Mouse (Mus musculus): ENCODE measurements around the gene Carns1. TPM values are rescaled to one million over a fixed set of nuclear protein-coding genes. Genes with fewer than 3 reads are reported as not detected.

The Carns1 gene
- polyA plus RNA-seq, 1 experiment from 2014 or later: 2.6 TPM

DNA sequence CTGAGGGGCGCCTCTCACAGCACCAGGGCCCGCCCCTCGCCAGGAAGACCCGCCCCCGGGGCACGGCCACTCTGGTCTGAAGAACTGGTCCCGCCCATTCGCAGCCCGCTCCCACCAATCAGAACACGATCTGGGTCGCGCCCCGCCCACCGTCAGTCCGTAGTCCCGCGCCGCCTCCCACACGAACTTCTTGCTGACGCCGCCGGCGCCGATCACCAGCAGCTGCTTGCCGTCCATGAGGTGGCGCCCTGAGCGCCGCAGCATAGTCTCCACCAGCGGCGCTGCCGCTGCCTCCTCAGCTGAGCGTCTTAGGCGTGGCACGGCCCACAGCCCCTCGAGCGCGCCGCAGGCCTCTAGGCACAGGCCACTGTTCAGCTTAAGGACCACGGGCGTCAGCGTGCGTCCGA lies 5.9 kb downstream of the Carns1 start:
- under 1% methylated on average over 42 of the region's 43 CpGs for WGBS
- H3K27me3 ChIP-seq: no peaks in the 10 kb centered on the region

GRCm38 (mm10) chr19:4166678-4167476 lies 8.4 kb downstream of the Carns1 start:
- Histone ChIP-seq H3K9ac (no peak overlapping the region), H3K4me2 (replicated peaks) (no peak overlapping the region), H3K27ac (no peak overlapping the region), H3K27me3 (no peaks in the 10 kb centered on the region), H3K4me3 (no peak overlapping the region), H3K9me3 (no peaks in the 10 kb centered on the region), H3K36me3 (peaks cover 2% of the 10 kb centered on the region; the same call in 1 of the 2 replicates), H3K4me1 (peaks cover 17% of the 10 kb centered on the region)
- ATAC-seq (ENCODE audit: insufficient number of reproducible peaks, insufficient read depth, low FRiP score, low TSS enrichment): no peak
- WGBS: 81% methylated on average over 9 of the region's 9 CpGs

More for the DNA sequence above, 5.9 kb downstream of the Carns1 start:
- H3K4me1 ChIP-seq: peaks cover 9% of the 10 kb centered on the region; the same call in 1 of the 2 replicates
- peak overlapping the region; percentile 73 for H3K9ac ChIP-seq
- H3K9me3 ChIP-seq: no peaks in the 10 kb centered on the region
- H3K36me3 ChIP-seq: no peaks in the 10 kb centered on the region
- peak overlapping the region; percentile 84 for H3K4me2 ChIP-seq (replicated peaks)
- peak overlapping the region; percentile 41 for H3K4me3 ChIP-seq
- peak; percentile 91 for ATAC-seq (ENCODE audit: insufficient number of reproducible peaks, insufficient read depth, low FRiP score, low TSS enrichment)
- peak overlapping the region; percentile 78 for H3K27ac ChIP-seq

DNA sequence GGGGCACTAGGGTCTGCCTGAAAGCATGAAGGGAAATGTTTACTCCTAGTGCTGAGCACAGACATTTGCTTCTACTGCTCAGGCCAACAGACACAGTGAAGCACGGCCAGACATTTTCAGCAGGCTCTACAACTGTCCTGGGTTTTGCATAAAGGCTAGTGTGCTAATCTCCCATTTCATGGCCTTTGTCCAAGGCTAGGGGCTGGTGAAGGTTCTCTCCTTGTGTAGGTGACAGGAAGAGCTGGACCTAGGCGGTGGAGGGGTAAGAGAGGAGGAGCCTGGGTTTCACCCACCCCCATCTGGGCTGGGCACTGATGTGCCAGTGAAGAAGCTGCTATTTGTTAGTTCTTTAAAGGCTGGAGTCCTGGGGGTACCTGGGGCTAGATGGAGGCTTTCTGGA lies 10.6 kb downstream of the Carns1 start:
- Histone ChIP-seq H3K4me3 (no peak overlapping the region), H3K9ac (no peak overlapping the region), H3K27ac (no peak overlapping the region), H3K9me3 (no peaks in the 10 kb centered on the region), H3K4me2 (replicated peaks) (no peak overlapping the region), H3K27me3 (no peaks in the 10 kb centered on the region), H3K36me3 (peaks cover 14% of the 10 kb centered on the region), H3K4me1 (peaks cover 9% of the 10 kb centered on the region)
- ATAC-seq (ENCODE audit: insufficient number of reproducible peaks, insufficient read depth, low FRiP score, low TSS enrichment): no peak
- 70% methylated on average over 2 of the region's 2 CpGs for WGBS

GRCm38 (mm10) chr19:4164100-4164499 lies 11.2 kb downstream of the Carns1 start:
- Histone ChIP-seq H3K4me2 (replicated peaks) (no peak overlapping the region), H3K4me3 (no peak overlapping the region)

DNA sequence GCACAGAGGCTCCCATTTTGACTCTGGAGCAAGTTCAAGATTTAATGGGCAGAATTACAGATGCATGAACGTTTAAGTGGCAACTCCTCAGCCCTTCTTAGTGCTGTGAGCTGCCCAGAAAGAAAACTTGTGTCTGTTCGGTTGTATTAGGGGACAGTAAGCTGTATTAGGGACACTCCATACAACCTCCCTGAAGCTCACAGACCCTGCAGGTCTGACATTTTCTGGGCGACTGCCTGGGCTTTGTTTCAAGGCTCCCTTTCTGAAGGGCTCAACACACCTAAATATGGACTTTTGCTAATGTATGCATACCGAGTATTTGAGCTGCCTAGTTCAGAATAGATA lies 11.8 kb downstream of the Carns1 start:
- Histone ChIP-seq H3K4me1 (peaks cover 8% of the 10 kb centered on the region), H3K9ac (peak overlapping the region; percentile 76), H3K9me3 (no peaks in the 10 kb centered on the region), H3K36me3 (peaks cover 26% of the 10 kb centered on the region), H3K4me2 (replicated peaks) (peak overlapping the region; percentile 85), H3K27me3 (no peaks in the 10 kb centered on the region), H3K4me3 (peak overlapping the region; percentile 71), H3K27ac (peak overlapping the region; percentile 80)
- WGBS: 42% methylated on average over 4 of the region's 4 CpGs
- ATAC-seq (ENCODE audit: insufficient number of reproducible peaks, insufficient read depth, low FRiP score, low TSS enrichment): no peak

More at GRCm38 (mm10) chr19:4164100-4164499, 11.2 kb downstream of the Carns1 start:
- H3K36me3 ChIP-seq: peaks cover 20% of the 10 kb centered on the region
- H3K9me3 ChIP-seq: no peaks in the 10 kb centered on the region
- no peak for ATAC-seq (ENCODE audit: insufficient number of reproducible peaks, insufficient read depth, low FRiP score, low TSS enrichment)
- H3K4me1 ChIP-seq: peaks cover 8% of the 10 kb centered on the region
- H3K9ac ChIP-seq: no peak overlapping the region
- H3K27me3 ChIP-seq: no peaks in the 10 kb centered on the region
- no peak overlapping the region for H3K27ac ChIP-seq
- WGBS: 79% methylated on average over 3 of the region's 3 CpGs

GRCm38 (mm10) chr19:4162646-4163542 lies 12.4 kb downstream of the Carns1 start, which contains the start of gene Rps6kb2:
Rps6kb2 (minus strand) TSS chr19:4163354.
- H3K4me1 ChIP-seq: peaks cover 8% of the 10 kb centered on the region
- peaks cover 32% of the 10 kb centered on the region for H3K36me3 ChIP-seq
- peak within 1 kb of the TSS; percentile 85 for H3K4me2 ChIP-seq (replicated peaks)
- peak within 1 kb of the TSS; percentile 71 for H3K4me3 ChIP-seq
- WGBS: 7% methylated on average over 42 of the region's 42 CpGs
- peak within 1 kb of the TSS; percentile 76 for H3K9ac ChIP-seq
- peak within 1 kb of the TSS; percentile 80 for H3K27ac ChIP-seq
- ATAC-seq (ENCODE audit: insufficient number of reproducible peaks, insufficient read depth, low FRiP score, low TSS enrichment): peak; percentile 64
- H3K27me3 ChIP-seq: no peaks in the 10 kb centered on the region
- H3K9me3 ChIP-seq: no peaks in the 10 kb centered on the region

DNA sequence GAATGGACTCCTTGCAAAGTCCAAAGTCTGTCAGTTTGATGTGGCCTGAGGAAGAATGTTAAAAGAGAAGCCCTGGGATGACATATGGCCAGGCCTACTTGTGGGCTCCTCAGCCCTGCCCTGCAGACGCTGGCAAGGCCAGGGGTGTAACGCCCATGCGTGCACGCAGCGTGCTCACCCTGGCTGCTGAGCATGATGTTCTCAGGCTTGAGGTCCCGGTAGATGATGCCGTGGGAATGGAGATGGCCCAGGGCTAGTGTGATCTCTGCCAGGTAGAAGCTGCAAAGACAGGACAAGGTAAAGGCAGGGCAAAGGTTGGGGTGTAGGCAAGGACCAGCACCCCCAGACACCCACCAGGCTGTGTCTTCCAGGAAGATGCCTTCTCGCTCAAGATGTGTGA lies 16.2 kb downstream of the Carns1 start:
- Histone ChIP-seq H3K4me3 (no peak overlapping the region), H3K9ac (no peak overlapping the region), H3K36me3 (peaks cover 56% of the 10 kb centered on the region), H3K4me1 (peaks cover 8% of the 10 kb centered on the region), H3K4me2 (replicated peaks) (no peak overlapping the region), H3K27me3 (no peaks in the 10 kb centered on the region), H3K27ac (no peak overlapping the region), H3K9me3 (no peaks in the 10 kb centered on the region)
- no peak for ATAC-seq (ENCODE audit: insufficient number of reproducible peaks, insufficient read depth, low FRiP score, low TSS enrichment)
- 95% methylated on average over 8 of the region's 8 CpGs for WGBS

- Histone ChIP-seq H3K4me1 (no peaks in the 10 kb centered on the region), H3K4me2 (replicated peaks) (no peak overlapping the region), H3K27ac (no peak overlapping the region), H3K9ac (no peak overlapping the region), H3K9me3 (no peaks in the 10 kb centered on the region), H3K36me3 (peaks cover 67% of the 10 kb centered on the region), H3K27me3 (no peaks in the 10 kb centered on the region), H3K4me3 (no peak overlapping the region)
- ATAC-seq (ENCODE audit: insufficient number of reproducible peaks, insufficient read depth, low FRiP score, low TSS enrichment): no peak
- 89% methylated on average over 12 of the region's 12 CpGs for WGBS
Measured at GRCm38 (mm10) chr19:4156771-4157170, 18.5 kb downstream of the Carns1 start.

- H3K27me3 ChIP-seq: no peaks in the 10 kb centered on the region
- 71% methylated on average over 20 of the region's 20 CpGs for WGBS
- no peaks in the 10 kb centered on the region for H3K4me1 ChIP-seq
- peaks cover 70% of the 10 kb centered on the region for H3K36me3 ChIP-seq
- H3K4me3 ChIP-seq: no peak overlapping the region
- H3K9me3 ChIP-seq: no peaks in the 10 kb centered on the region
- ATAC-seq (ENCODE audit: insufficient number of reproducible peaks, insufficient read depth, low FRiP score, low TSS enrichment): no peak
- no peak overlapping the region for H3K4me2 ChIP-seq (replicated peaks)
- no peak overlapping the region for H3K9ac ChIP-seq
- no peak overlapping the region for H3K27ac ChIP-seq
Measured at GRCm38 (mm10) chr19:4156073-4156579, 19.2 kb downstream of the Carns1 start.

DNA sequence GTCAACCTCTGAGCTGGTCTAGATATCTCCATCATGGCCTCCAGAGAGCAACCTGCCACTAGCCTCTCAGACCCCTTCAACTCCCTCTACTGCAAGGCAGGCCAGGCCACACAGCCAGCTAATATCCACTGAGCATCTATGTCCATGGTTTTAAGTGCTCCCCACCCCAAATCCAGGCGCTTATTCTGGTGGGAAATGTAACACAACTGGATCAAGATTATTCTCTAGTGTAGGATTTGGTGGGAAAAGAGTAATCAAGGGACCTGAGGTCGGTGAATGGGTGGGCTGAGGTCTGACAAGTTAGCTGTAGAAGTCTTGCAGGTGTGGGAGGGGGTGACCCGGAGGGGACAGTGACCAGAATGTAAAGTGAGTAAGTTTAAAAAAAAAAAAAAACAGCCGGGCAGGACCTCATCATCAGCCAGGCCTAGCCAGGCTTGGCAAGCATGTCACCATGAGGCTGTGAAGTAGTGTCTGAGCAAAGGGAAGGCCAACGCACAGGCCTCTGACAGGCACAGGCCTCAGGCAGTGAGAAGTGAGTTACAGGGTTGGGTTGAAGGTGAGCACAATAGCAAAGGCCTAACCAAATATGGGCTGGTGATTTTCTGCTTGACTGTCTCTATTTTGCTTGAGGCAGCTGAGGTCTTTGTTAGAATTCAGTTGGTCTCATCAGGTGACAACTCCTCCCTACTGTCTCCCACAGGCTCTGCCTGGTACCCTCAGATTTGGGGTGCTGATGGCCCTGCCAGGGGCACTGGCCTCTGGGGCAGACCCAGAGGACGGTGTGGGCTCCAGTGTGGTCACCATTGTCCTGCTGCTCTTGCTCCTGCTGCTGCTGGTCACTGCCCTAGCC lies 19.8 kb downstream of the Carns1 start:
- Histone ChIP-seq H3K4me1 (no peaks in the 10 kb centered on the region), H3K27me3 (no peaks in the 10 kb centered on the region), H3K9ac (no peak overlapping the region), H3K9me3 (no peaks in the 10 kb centered on the region), H3K36me3 (peaks cover 72% of the 10 kb centered on the region), H3K27ac (no peak overlapping the region), H3K4me2 (replicated peaks) (no peak overlapping the region), H3K4me3 (no peak overlapping the region)
- 73% methylated on average over 6 of the region's 6 CpGs for WGBS
- no peak for ATAC-seq (ENCODE audit: insufficient number of reproducible peaks, insufficient read depth, low FRiP score, low TSS enrichment)
